Mouse (Mus musculus): ENCODE measurements at regions not wholly inside any gene's neighbourhood (a gene's known extent, or its start where the extent isn't known, plus 50 kb on each side); places are given as distances from the start of the nearest gene placed in this dataset.

DNA sequence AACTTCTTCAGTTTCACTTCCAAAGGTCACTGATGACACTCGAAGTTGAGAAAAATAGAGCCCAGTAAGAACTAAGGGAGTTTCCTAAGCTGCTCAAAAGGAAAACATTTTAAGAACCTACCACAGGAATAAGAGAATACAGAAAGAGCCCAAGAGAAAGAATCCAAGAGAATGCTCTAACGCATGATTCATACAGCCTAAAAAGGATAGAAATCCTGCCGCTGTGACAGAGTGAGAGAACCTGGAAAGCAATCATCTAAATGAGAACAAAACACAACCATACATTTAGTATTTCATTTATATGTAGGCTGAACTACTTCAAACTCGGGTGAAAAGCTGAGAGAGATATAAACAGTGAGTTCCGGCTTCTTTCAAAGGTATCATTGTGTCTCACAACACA, 376.4 kb downstream of the Kctd12 start:
- no peak for ATAC-seq (ENCODE audit: low FRiP score, low TSS enrichment)
- no peaks in the 10 kb centered on the region for H3K4me1 ChIP-seq (replicated peaks; ENCODE audit: control insufficient read depth, insufficient read depth)
- no peaks in the 10 kb centered on the region for H3K27me3 ChIP-seq (ENCODE audit: control insufficient read depth, insufficient read depth, low read length)
- no peak overlapping the region for H3K4me3 ChIP-seq (ENCODE audit: low read depth, low read length)
- no peaks in the 10 kb centered on the region for H3K9me3 ChIP-seq (ENCODE audit: control insufficient read depth, low read length)
- no peaks in the 10 kb centered on the region for H3K36me3 ChIP-seq (ENCODE audit: control insufficient read depth, insufficient read depth, low read length)
- no peak overlapping the region for H3K27ac ChIP-seq (replicated peaks)
- no peak for DNase-seq (ENCODE audit: low spot score)
- 60% methylated on average over 5 of the region's 5 CpGs for WGBS
- H3K9ac ChIP-seq (ENCODE audit: low read length) = no peak overlapping the region
- H3K4me2 ChIP-seq (replicated peaks; ENCODE audit: low read depth) = no peak overlapping the region
- TF ChIP-seq CTCF (IDR thresholded peaks at IDR 0.05; ENCODE audit: low read depth) = no peak
- no peak for TF ChIP-seq EP300 (optimal IDR thresholded peaks at IDR 0.05)

DNA sequence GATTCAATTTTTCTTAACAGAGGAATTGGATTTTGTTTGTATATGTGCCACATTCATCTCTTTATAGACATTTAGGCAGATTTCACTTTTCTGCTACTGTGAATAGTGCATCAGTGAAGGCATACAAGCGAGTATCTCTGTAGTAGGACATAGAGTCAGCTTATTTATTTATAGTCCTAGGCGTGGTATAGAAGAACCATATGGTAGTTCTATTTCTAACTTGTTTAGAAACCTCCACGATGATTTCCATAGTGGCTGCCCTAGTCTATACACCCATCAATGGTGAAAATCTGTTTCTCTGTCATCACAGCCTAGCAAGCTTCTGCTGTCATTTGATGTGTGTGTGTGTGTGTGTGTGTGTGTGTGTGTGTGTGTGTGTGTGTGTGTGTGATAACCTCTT, 387.6 kb downstream of the Kctd12 start:
- Histone ChIP-seq H3K36me3 (ENCODE audit: control insufficient read depth, insufficient read depth, low read length) (no peaks in the 10 kb centered on the region), H3K9ac (ENCODE audit: low read length) (no peak overlapping the region), H3K4me2 (replicated peaks; ENCODE audit: low read depth) (no peak overlapping the region), H3K27ac (replicated peaks) (no peak overlapping the region), H3K9me3 (ENCODE audit: control insufficient read depth, low read length) (no peaks in the 10 kb centered on the region), H3K27me3 (ENCODE audit: control insufficient read depth, insufficient read depth, low read length) (no peaks in the 10 kb centered on the region), H3K4me1 (replicated peaks; ENCODE audit: control insufficient read depth, insufficient read depth) (no peaks in the 10 kb centered on the region), H3K4me3 (ENCODE audit: low read depth, low read length) (no peak overlapping the region)
- ATAC-seq (ENCODE audit: low FRiP score, low TSS enrichment) (no peak), DNase-seq (ENCODE audit: low spot score) (no peak)
- 68% methylated on average over 3 of the region's 3 CpGs for WGBS
- TF ChIP-seq CTCF (IDR thresholded peaks at IDR 0.05; ENCODE audit: low read depth) (no peak), EP300 (optimal IDR thresholded peaks at IDR 0.05) (no peak)

GRCm38 (mm10) chr14:102553781-102554180, 428.7 kb downstream of the Kctd12 start:
- no peak for ATAC-seq (ENCODE audit: low FRiP score, low TSS enrichment)
- Histone ChIP-seq H3K9ac (ENCODE audit: low read length) (no peak overlapping the region), H3K4me2 (replicated peaks; ENCODE audit: low read depth) (no peak overlapping the region), H3K27ac (replicated peaks) (no peak overlapping the region), H3K9me3 (ENCODE audit: control insufficient read depth, low read length) (no peaks in the 10 kb centered on the region), H3K4me3 (ENCODE audit: low read depth, low read length) (no peak overlapping the region), H3K27me3 (ENCODE audit: control insufficient read depth, insufficient read depth, low read length) (no peaks in the 10 kb centered on the region), H3K4me1 (replicated peaks; ENCODE audit: control insufficient read depth, insufficient read depth) (no peaks in the 10 kb centered on the region), H3K36me3 (ENCODE audit: control insufficient read depth, insufficient read depth, low read length) (no peaks in the 10 kb centered on the region)
- WGBS = 33% methylated on average over 2 of the region's 2 CpGs
- TF ChIP-seq EP300 (optimal IDR thresholded peaks at IDR 0.05) (no peak), CTCF (IDR thresholded peaks at IDR 0.05; ENCODE audit: low read depth) (no peak)
- no peak for DNase-seq (ENCODE audit: low spot score)

DNA sequence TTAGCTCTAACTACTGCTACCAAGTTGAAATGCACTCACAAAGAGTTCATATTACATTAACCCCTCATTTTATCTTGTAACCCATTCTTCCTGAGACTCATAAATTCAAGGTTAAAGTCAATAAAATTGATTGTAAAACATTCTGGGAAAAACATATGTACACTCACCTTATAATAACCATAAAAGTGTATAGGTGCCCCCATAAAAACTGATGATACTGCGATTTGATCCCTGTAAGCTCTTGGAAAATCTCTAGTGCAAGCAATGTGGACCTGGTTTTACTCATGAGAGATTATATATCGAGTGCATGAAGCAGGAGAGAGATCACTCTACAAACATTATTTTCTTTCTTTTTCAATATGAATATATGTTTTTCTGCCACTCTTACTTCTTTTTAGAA, 429.8 kb downstream of the Kctd12 start:
- no peaks in the 10 kb centered on the region for H3K4me1 ChIP-seq (replicated peaks; ENCODE audit: control insufficient read depth, insufficient read depth)
- H3K27me3 ChIP-seq (ENCODE audit: control insufficient read depth, insufficient read depth, low read length) = no peaks in the 10 kb centered on the region
- H3K4me2 ChIP-seq (replicated peaks; ENCODE audit: low read depth) = no peak overlapping the region
- no peaks in the 10 kb centered on the region for H3K9me3 ChIP-seq (ENCODE audit: control insufficient read depth, low read length)
- 74% methylated on average over 2 of the region's 2 CpGs for WGBS
- no peak for TF ChIP-seq EP300 (optimal IDR thresholded peaks at IDR 0.05)
- ATAC-seq (ENCODE audit: low FRiP score, low TSS enrichment) (no peak), DNase-seq (ENCODE audit: low spot score) (no peak)
- no peaks in the 10 kb centered on the region for H3K36me3 ChIP-seq (ENCODE audit: control insufficient read depth, insufficient read depth, low read length)
- H3K4me3 ChIP-seq (ENCODE audit: low read depth, low read length) = no peak overlapping the region
- no peak overlapping the region for H3K27ac ChIP-seq (replicated peaks)
- H3K9ac ChIP-seq (ENCODE audit: low read length) = no peak overlapping the region

DNA sequence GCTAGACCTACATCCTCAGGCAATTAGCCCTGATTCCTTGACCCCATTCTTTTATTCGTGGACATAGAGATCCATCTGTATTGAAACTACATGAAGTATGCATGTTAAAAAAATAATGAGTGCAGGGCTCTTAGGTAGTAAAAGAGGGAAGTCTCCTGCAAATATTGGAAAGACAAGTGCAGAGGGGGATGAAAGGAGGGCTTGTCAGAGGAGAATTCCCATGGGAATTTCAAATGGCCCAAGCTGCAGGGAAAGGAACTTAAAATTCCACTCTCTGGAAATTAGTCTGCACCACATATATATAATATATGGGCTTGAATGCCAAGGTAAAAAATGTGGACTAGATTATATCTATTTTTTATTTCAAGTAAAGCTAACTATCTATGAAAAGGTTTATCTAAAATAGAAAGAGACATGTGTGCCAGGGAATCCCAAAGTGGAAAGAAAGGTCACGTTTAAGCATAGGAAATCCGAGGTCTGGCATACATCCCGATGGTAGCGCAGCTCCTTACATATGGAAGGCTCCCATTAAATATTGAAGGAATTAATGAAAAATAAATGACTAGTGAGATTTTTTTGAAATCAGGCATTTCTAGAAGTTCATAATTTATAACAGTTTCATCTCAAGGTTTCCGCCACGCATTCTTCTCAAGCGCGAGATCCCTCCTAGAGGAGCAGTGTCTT, 457.4 kb downstream of the Kctd12 start:
- Histone ChIP-seq H3K4me2 (replicated peaks; ENCODE audit: low read depth) (no peak overlapping the region), H3K9me3 (ENCODE audit: control insufficient read depth, low read length) (no peaks in the 10 kb centered on the region), H3K27ac (replicated peaks) (no peak overlapping the region), H3K9ac (ENCODE audit: low read length) (no peak overlapping the region), H3K27me3 (ENCODE audit: control insufficient read depth, insufficient read depth, low read length) (no peaks in the 10 kb centered on the region), H3K4me1 (replicated peaks; ENCODE audit: control insufficient read depth, insufficient read depth) (no peaks in the 10 kb centered on the region), H3K36me3 (ENCODE audit: control insufficient read depth, insufficient read depth, low read length) (no peaks in the 10 kb centered on the region), H3K4me3 (ENCODE audit: low read depth, low read length) (no peak overlapping the region)
- 85% methylated on average over 9 of the region's 9 CpGs for WGBS
- DNase-seq (ENCODE audit: low spot score) (no peak), ATAC-seq (ENCODE audit: low FRiP score, low TSS enrichment) (no peak)
- TF ChIP-seq CTCF (IDR thresholded peaks at IDR 0.05; ENCODE audit: low read depth) (no peak), EP300 (optimal IDR thresholded peaks at IDR 0.05) (no peak)

DNA sequence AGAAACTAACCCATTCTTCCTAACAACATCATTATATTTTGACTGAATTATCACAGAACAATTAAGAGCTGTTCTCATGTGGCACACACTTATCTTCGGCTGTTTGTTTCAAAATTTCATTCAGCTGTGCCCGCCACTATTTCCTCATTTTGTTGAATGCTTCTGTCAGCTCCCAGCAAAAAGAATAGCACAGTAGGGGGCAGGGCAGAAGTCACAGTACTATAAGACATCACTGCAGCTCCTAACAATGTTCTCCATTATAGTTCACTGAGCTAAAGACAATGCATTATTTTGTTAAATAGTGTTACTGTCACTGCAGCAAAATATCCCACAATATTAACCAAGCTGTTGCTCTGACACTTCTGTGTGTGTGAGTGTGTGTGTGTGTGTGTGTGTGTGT, 465.7 kb downstream of the Kctd12 start:
- DNase-seq (ENCODE audit: low spot score) (no peak), ATAC-seq (ENCODE audit: low FRiP score, low TSS enrichment) (no peak)
- no peaks in the 10 kb centered on the region for H3K4me1 ChIP-seq (replicated peaks; ENCODE audit: control insufficient read depth, insufficient read depth)
- no peak overlapping the region for H3K27ac ChIP-seq (replicated peaks)
- H3K9ac ChIP-seq (ENCODE audit: low read length) = no peak overlapping the region
- 59% methylated on average over 2 of the region's 2 CpGs for WGBS
- H3K4me3 ChIP-seq (ENCODE audit: low read depth, low read length) = no peak overlapping the region
- TF ChIP-seq EP300 (optimal IDR thresholded peaks at IDR 0.05) (no peak), CTCF (IDR thresholded peaks at IDR 0.05; ENCODE audit: low read depth) (no peak)
- H3K27me3 ChIP-seq (ENCODE audit: control insufficient read depth, insufficient read depth, low read length) = no peaks in the 10 kb centered on the region
- H3K4me2 ChIP-seq (replicated peaks; ENCODE audit: low read depth) = no peak overlapping the region
- no peaks in the 10 kb centered on the region for H3K36me3 ChIP-seq (ENCODE audit: control insufficient read depth, insufficient read depth, low read length)
- H3K9me3 ChIP-seq (ENCODE audit: control insufficient read depth, low read length) = no peaks in the 10 kb centered on the region

All from stomach, postnatal 0 days (tissue).